Mouse (Mus musculus) erythroblast, embryonic 14.5 days (primary cell): ENCODE measurements at regions not wholly inside any gene's neighbourhood (a gene's known extent, or its start where the extent isn't known, plus 50 kb on each side); places are given as distances from the start of the nearest gene placed in this dataset.

ENCODE experiments used
- H3K27me3 ChIP-seq: 2 replicates; pipeline ENCODE4 v1.6.1; 2012; ENCODE audit warnings: inconsistent platforms; ENCODE audit not compliant: control insufficient read depth
- H3K36me3 ChIP-seq: 2 replicates; pipeline ENCODE4 v1.6.1; 2012; ENCODE audit warnings: mild to moderate bottlenecking, inconsistent platforms; ENCODE audit not compliant: control insufficient read depth
- H3K4me1 ChIP-seq: 2 replicates; pipeline ENCODE4 v1.6.1; 2012; ENCODE audit warnings: inconsistent platforms; ENCODE audit not compliant: control insufficient read depth
- H3K4me3 ChIP-seq: replicated peaks from 2 replicates; pipeline ENCODE3; 2012; ENCODE audit warnings: moderate library complexity, mild to moderate bottlenecking, inconsistent platforms
- H3K9me3 ChIP-seq: 2 replicates; pipeline ENCODE4 v1.6.1; 2012; ENCODE audit warnings: low read length, inconsistent platforms, mixed read lengths; ENCODE audit not compliant: control insufficient read depth
- GATA1 ChIP-seq: IDR thresholded peaks from 2 replicates; pipeline ENCODE4 v1.6.1; 2012; ENCODE audit warnings: low read length, inconsistent platforms, mixed read lengths
- TAL1 ChIP-seq: IDR thresholded peaks from 3 replicates; pipeline ENCODE4 v1.6.1; 2012; ENCODE audit warnings: low read length, inconsistent platforms, mixed read lengths

DNA sequence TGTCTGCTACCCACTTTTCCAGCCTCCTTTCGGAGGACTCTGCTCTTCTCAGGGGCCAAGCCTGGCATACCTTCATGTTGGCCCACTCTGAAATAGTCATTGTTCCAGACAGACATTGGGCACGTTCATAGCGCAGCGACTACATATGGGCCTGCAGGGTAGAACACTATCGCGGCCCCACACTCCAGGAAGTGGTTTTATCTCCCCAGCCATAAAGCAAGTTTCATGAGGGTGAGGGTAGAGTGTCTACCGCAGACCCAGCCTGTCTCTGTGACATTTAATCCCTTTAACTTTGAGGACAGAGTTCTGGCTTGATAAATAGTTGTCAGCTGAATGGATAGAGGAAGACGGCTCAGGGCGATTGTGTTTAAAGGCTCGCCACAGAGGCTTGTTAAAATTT is 177.5 kb upstream of the Elac2 start:
- H3K36me3 ChIP-seq, result no peaks in the 10 kb centered on the region
- H3K4me1 ChIP-seq, result peaks cover 51% of the 10 kb centered on the region
- TF ChIP-seq TAL1 (peak; percentile 32; the same call in 2 of the 3 replicates), GATA1 (no peak)
- H3K4me3 ChIP-seq, result peak overlapping the region; percentile 40
- H3K9me3 ChIP-seq, result no peaks in the 10 kb centered on the region
- 0 out of 2 replicates have a peak, but pooled peaks cover 3% of the 10 kb centered on the region for H3K27me3 ChIP-seq

DNA sequence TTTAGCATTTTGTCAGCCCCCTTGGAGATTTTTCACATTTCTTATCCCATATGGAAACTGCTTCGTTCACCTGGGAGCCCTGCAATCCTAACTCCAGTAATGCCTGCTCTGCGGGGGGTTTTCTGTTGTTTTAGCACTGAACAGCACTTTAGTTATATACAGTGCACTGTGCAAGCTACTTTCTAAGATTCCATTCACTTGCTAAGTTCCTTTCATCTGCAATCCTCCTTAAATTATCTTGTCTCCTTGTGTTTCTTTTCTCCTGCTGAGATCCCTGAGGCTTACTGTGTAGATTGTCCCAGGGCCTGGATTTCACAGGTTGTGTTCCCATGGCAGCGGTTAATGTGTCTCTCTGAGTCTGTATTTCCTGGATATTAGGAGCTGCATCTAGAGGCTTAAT is 173.3 kb upstream of the Elac2 start:
- Histone ChIP-seq H3K9me3 (no peaks in the 10 kb centered on the region), H3K27me3 (0 out of 2 replicates have a peak, but pooled peaks cover 3% of the 10 kb centered on the region), H3K4me3 (no peak overlapping the region), H3K36me3 (no peaks in the 10 kb centered on the region), H3K4me1 (peaks cover 26% of the 10 kb centered on the region)
- no peak for TF ChIP-seq TAL1
- no peak for TF ChIP-seq GATA1

DNA sequence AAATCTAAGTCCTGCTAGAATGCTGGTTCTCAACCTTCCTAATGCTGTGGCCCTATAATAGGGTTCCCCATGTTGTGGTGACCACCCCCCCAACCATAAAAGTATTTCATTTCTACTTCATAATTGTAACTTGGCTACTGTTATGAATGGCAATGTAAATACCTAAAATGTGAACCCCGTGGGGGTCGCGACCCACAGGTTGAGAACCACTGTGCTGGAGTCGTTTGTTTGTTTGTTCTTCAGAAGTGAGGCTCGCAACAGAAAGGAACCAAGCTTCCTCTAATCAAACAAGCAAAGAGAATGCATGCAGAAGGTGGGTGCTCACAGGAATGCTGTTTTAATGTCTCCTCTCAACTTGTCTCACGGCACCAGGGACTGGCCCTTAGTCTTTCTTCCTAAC is 166.4 kb upstream of the Elac2 start:
- Histone ChIP-seq H3K9me3 (no peaks in the 10 kb centered on the region), H3K27me3 (peaks cover 25% of the 10 kb centered on the region), H3K36me3 (no peaks in the 10 kb centered on the region), H3K4me1 (no peaks in the 10 kb centered on the region), H3K4me3 (no peak overlapping the region)
- TF ChIP-seq GATA1, result no peak
- no peak for TF ChIP-seq TAL1

DNA sequence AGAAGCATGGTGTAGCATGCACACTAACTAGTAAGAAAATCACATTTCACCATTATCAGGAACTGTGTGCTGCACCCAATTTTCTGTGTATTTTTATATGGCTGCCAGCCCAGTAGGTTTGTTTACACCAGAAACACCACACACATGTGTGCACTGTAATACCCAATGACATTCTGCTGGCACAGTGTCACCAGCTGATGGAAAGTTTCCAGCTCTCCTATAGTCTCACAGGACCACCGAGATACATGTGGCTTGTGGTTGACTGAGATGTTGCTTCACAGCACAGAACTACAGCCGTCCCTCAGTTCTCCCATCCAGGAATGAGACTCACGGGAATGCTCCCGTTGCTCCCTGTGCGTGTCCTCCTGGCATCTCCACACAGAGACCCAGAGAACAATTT is 149.4 kb upstream of the Elac2 start:
- no peaks in the 10 kb centered on the region for H3K36me3 ChIP-seq
- TF ChIP-seq GATA1 (no peak), TAL1 (no peak)
- no peaks in the 10 kb centered on the region for H3K9me3 ChIP-seq
- H3K4me1 ChIP-seq, result peaks cover 6% of the 10 kb centered on the region
- peaks cover 52% of the 10 kb centered on the region for H3K27me3 ChIP-seq
- no peak overlapping the region for H3K4me3 ChIP-seq

DNA sequence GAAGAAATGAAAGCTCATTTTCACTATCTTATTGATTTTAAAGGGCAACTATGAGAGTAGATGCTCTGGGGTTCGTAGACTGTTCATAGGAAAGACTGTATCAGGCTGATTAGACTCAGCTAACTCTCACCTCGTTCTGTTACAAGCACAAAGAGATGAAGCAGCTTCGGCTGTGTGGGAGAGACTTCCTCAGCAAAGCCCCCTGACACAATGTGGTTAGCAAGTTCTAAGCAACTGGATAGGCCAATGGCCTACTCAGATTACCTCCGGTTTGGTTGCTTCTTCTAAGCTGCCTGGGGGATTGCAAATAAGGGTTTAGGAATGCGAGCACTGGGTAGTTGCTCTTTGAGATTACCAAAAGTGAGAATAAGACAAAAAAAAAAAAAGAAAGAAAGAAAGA is 146.4 kb upstream of the Elac2 start:
- H3K36me3 ChIP-seq, result no peaks in the 10 kb centered on the region
- H3K4me1 ChIP-seq, result peaks cover 19% of the 10 kb centered on the region
- H3K27me3 ChIP-seq, result peaks cover 57% of the 10 kb centered on the region
- H3K4me3 ChIP-seq, result no peak overlapping the region
- no peaks in the 10 kb centered on the region for H3K9me3 ChIP-seq
- TF ChIP-seq GATA1 (no peak), TAL1 (no peak)

DNA sequence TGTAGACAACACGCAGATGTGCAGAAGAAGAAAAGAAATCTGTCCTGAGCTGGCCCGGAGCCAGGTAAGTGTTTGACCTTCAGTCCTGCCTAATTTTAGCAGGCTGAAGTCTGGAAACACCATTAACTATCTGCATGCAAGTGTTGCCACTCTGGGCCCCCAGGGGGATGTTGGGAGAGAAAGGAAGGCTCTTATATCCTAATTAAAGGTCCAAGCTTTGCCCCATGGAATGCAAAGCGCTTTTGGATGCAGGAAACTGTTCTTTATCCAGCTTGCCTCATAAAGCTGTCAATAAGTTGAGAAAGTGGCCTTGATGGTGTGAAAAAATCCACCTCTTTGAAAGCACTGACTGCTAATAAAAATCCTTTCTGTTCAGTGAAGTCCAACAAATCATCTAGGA is 145.1 kb upstream of the Elac2 start:
- H3K27me3 ChIP-seq, result peaks cover 52% of the 10 kb centered on the region
- TF ChIP-seq TAL1 (no peak), GATA1 (no peak)
- H3K36me3 ChIP-seq, result no peaks in the 10 kb centered on the region

DNA sequence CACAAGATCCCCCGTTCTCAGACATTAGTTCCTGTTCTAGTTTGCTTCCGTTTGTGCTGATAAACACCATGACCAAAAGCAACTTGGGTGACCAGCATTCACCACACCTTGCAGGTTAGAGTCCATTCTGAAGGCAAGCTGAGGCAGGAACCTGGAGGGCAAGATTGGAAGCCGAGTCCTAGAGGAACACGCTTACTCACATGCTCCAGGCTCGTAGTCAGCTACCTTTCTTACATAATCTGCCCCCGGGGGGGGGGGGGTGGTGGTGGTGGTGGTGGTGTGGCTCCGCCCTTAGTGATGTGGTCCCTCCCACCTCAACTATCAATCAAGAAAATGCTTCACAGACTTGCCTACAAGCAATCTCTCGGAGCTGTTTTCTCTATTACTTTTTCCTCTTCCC is 142.1 kb upstream of the Elac2 start:
- Histone ChIP-seq H3K4me1 (peaks cover 54% of the 10 kb centered on the region), H3K36me3 (no peaks in the 10 kb centered on the region; the same call in 1 of the 2 replicates), H3K9me3 (no peaks in the 10 kb centered on the region), H3K4me3 (peak overlapping the region; percentile 22), H3K27me3 (peaks cover 30% of the 10 kb centered on the region)
- TF ChIP-seq TAL1, result no peak
- TF ChIP-seq GATA1, result no peak

More for the DNA sequence above, 145.1 kb upstream of the Elac2 start:
- Histone ChIP-seq H3K4me1 (peaks cover 26% of the 10 kb centered on the region), H3K9me3 (no peaks in the 10 kb centered on the region), H3K4me3 (no peak overlapping the region)

DNA sequence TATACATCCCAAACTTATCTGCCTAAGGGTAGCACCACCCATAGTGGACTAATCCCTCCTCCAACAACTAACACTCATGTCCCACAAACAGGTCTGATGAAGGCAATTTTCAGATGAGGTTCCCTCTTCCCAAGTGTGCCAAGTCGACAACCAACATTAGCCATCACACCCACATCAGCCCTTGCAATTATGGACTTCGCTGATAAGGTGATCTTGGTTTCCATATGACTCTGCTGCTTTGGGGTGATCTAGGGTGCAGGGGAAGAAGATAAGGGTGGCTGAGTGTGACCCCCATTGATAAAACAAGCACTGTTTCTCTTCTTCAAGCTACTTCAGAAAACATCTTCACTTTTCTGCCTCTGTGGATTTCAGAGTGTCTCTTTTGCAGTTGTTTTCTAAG is 137.7 kb upstream of the Elac2 start:
- no peaks in the 10 kb centered on the region; the same call in 1 of the 2 replicates for H3K36me3 ChIP-seq
- TF ChIP-seq TAL1, result peak; percentile 77
- TF ChIP-seq GATA1, result peak; percentile 90
- peak overlapping the region; percentile 55 for H3K4me3 ChIP-seq
- peaks cover 3% of the 10 kb centered on the region; the same call in 1 of the 2 replicates for H3K27me3 ChIP-seq
- H3K4me1 ChIP-seq, result peaks cover 67% of the 10 kb centered on the region
- no peaks in the 10 kb centered on the region for H3K9me3 ChIP-seq

DNA sequence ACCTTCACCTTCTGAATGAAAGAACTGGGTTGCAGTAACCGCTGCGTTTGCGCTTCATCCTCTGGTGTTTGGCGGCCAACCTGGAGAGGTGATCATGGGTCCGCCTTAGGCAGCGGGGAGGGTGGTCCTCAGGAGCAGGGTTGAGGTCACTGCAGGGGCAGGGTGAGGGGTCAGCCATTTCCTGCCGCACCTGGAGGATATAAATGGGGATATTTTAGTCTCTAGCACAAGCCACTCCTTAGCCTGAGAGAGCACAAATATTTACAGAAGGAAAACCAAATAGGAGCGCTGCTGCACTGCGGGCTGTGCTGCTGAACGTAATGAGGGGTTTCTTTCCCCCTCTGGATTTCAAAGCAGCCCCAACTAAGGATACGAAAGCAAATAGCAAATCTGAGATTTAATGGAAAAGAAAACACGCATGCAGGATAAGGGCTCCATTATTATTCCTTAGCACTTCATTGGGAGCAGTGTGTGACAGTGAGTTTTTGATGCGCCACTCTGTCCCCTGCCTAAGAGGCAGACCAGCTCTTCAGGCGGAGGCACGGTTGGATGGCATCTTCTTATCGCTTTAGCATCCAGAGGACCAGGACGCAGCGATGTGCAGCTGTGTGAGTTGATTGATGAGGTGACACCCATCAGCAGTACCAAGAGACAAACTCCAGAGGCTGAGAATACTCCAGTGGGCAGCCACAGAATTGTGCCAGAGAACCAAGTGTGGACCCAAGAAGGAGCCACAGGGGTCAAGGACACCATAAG is 135.9 kb upstream of the Elac2 start:
- H3K27me3 ChIP-seq, result peaks cover 3% of the 10 kb centered on the region
- H3K36me3 ChIP-seq, result no peaks in the 10 kb centered on the region; the same call in 1 of the 2 replicates
- no peaks in the 10 kb centered on the region for H3K9me3 ChIP-seq
- H3K4me1 ChIP-seq, result peaks cover 57% of the 10 kb centered on the region
- TF ChIP-seq GATA1, result 0 out of 2 replicates have a peak, but pooled peaks have one; percentile 9
- TF ChIP-seq TAL1, result no peak
- peak overlapping the region; percentile 61 for H3K4me3 ChIP-seq
